Mouse (Mus musculus) limb, embryonic 14.5 days (tissue): ENCODE data around the gene Muc5ac. TPM values are rescaled to one million over a fixed set of nuclear protein-coding genes. Genes with fewer than 3 reads are reported as not detected.

Experiments
- ATAC-seq: fragments of 200-750 bp; cut with Nextera tagmentation; 2 replicates; pipeline ENCODE4 v1.8.0; 2017; ENCODE audit warnings: low read depth, moderate number of reproducible peaks, moderate TSS enrichment; ENCODE audit not compliant: low FRiP score
- DNase-seq: peaks from one replicate; pipeline ENCODE4 v3.0.0-alpha.2; 2015; ENCODE audit warnings: low spot score
- H3K27ac ChIP-seq: fragments of 300-500 bp; sonication (generic); replicated peaks from 2 replicates; pipeline ENCODE4 v1.5.1; 2014; ENCODE audit warnings: low read depth, mild to moderate bottlenecking, low read length, moderate library complexity, mixed read lengths
- H3K27me3 ChIP-seq: fragments of 300-500 bp; sonication (generic); 2 replicates; pipeline ENCODE4 v1.6.1; 2014; ENCODE audit warnings: low read length, mixed read lengths; ENCODE audit not compliant: control insufficient read depth, insufficient read depth
- H3K36me3 ChIP-seq: fragments of 300-500 bp; sonication (generic); 2 replicates; pipeline ENCODE4 v1.6.1; 2014; ENCODE audit warnings: mild to moderate bottlenecking, low read length, moderate library complexity, mixed read lengths; ENCODE audit not compliant: control insufficient read depth, insufficient read depth
- H3K4me1 ChIP-seq: fragments of 300-500 bp; sonication (generic); 2 replicates; pipeline ENCODE4 v1.6.1; 2014; ENCODE audit warnings: antibody characterized with exemption, low read length, mixed read lengths; ENCODE audit not compliant: control insufficient read depth, insufficient read depth
- H3K4me2 ChIP-seq: fragments of 300-500 bp; sonication (generic); replicated peaks from 2 replicates; pipeline ENCODE4 v1.6.1; 2014; ENCODE audit warnings: low read depth, mild to moderate bottlenecking, low read length, moderate library complexity; ENCODE audit not compliant: severe bottlenecking
- H3K4me3 ChIP-seq: fragments of 300-500 bp; sonication (generic); replicated peaks from 2 replicates; pipeline ENCODE4 v1.5.1; 2014; ENCODE audit warnings: low read length
- H3K9ac ChIP-seq: fragments of 300-500 bp; sonication (generic); 2 replicates; pipeline ENCODE4 v1.6.1; 2014; ENCODE audit warnings: mild to moderate bottlenecking, low read depth, low read length, moderate library complexity; ENCODE audit not compliant: severe bottlenecking
- H3K9me3 ChIP-seq: fragments of 300-500 bp; sonication (generic); 2 replicates; pipeline ENCODE4 v1.6.1; 2016; ENCODE audit warnings: low read length; ENCODE audit not compliant: control insufficient read depth
- POLR2A ChIP-seq: fragments of 200-500 bp; IDR thresholded peaks from 2 replicates; pipeline ENCODE4 v1.8.0; 2012; ENCODE audit warnings: inconsistent platforms, mild to moderate bottlenecking, moderate library complexity, borderline replicate concordance; ENCODE audit not compliant: insufficient read depth, insufficient read length; ENCODE audit errors: extremely low read depth
- WGBS: fragments of 180-500 bp; shearing (Covaris S2); extraction: QIAGEN DNeasy Blood & Tissue Kit; methylation state at CpG from one replicate; pipeline ENCODE4 v1.1.7; 2014; 5-methylcytosine and 5-hydroxymethylcytosine counted together
- polyA plus RNA-seq, 2 experiments: library from polyadenylated mRNA; depleted of rRNA in 1 of 2; stranded (reverse) in 1 of 2; unstranded in 1 of 2; fragments of >200 nt; fragmentation: Nextera tagmentation in 1 of 2; extraction: Ambion mirVana in 1 of 2; gene quantifications; 2 replicates each; pipeline versions ENCODE4 v1.2.1 to v1.2.3; 2012 to 2014

The Muc5ac gene
- polyA plus RNA-seq, 2 experiments: 0.01 to 0.06 TPM

- no peak for DNase-seq
- no peak overlapping the region for H3K4me2 ChIP-seq
- H3K36me3 ChIP-seq: no peaks in the 10 kb centered on the region
Measured at GRCm38 (mm10) chr7:141770521-141770920, 18.3 kb upstream of the Muc5ac start.

DNA sequence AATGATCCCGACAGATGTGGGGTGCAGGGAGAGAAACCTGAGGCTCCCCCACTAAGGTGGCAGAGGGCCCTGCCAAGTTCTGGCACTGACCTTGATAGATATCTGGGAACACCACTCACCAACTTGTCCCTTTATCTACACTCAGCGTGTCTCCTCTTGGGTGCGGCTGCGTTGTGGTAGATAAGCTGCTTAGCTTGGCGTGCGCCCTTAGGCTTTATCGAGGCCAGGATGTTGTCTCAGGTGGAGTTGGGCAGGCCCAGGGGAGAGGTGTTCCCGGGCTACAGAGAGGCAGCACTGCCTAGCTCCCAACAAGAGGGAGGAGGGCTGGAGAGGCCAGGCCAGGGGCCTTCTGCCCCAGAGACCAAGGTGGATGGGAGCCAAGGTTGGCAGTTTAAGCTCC lies 17.8 kb upstream of the Muc5ac start:
- WGBS: 83% methylated on average over 8 of the region's 8 CpGs
- Histone ChIP-seq H3K27ac (no peak overlapping the region), H3K9me3 (no peaks in the 10 kb centered on the region), H3K27me3 (no peaks in the 10 kb centered on the region), H3K4me2 (no peak overlapping the region), H3K36me3 (no peaks in the 10 kb centered on the region), H3K9ac (no peak overlapping the region), H3K4me3 (no peak overlapping the region), H3K4me1 (no peaks in the 10 kb centered on the region)
- DNase-seq: no peak
- TF ChIP-seq POLR2A: no peak
- ATAC-seq: no peak

More at GRCm38 (mm10) chr7:141770521-141770920, 18.3 kb upstream of the Muc5ac start:
- no peaks in the 10 kb centered on the region for H3K27me3 ChIP-seq
- WGBS: 89% methylated on average over 3 of the region's 3 CpGs
- H3K4me1 ChIP-seq: no peaks in the 10 kb centered on the region
- no peaks in the 10 kb centered on the region for H3K9me3 ChIP-seq
- no peak overlapping the region for H3K27ac ChIP-seq
- no peak for ATAC-seq
- TF ChIP-seq POLR2A: no peak
- no peak overlapping the region for H3K4me3 ChIP-seq
- no peak overlapping the region for H3K9ac ChIP-seq

DNA sequence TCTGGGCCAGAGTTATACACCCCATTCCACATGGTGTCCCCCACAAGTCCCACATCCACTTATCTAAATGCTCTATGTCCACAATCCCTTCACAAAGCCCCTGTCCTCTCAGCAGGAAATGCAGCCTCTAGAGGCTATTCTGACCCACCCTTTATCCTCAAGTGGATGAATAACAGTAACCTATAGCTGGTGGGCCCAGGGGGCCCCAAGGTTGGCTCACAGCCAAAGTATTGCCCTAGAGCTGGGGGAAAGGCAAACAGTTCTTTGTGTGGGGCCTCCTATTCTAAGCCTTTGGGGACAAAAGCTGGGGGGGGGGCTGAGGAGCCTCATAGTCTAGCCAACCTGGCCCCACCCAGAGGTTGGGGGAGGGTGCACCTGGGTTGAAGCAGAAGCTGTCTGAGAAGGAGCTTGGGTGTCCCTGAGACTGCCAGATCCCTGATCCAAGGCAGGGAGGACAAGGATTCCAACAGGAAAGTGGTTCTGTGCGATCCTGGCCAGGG lies 16.7 kb upstream of the Muc5ac start:
- H3K36me3 ChIP-seq: no peaks in the 10 kb centered on the region
- H3K9ac ChIP-seq: no peak overlapping the region
- no peaks in the 10 kb centered on the region for H3K9me3 ChIP-seq
- no peak for TF ChIP-seq POLR2A
- no peaks in the 10 kb centered on the region for H3K27me3 ChIP-seq
- ATAC-seq: no peak
- H3K4me1 ChIP-seq: no peaks in the 10 kb centered on the region
- no peak overlapping the region for H3K4me3 ChIP-seq
- no peak overlapping the region for H3K4me2 ChIP-seq
- 69% methylated on average over 1 of the region's 1 CpGs for WGBS
- no peak overlapping the region for H3K27ac ChIP-seq
- no peak for DNase-seq

DNA sequence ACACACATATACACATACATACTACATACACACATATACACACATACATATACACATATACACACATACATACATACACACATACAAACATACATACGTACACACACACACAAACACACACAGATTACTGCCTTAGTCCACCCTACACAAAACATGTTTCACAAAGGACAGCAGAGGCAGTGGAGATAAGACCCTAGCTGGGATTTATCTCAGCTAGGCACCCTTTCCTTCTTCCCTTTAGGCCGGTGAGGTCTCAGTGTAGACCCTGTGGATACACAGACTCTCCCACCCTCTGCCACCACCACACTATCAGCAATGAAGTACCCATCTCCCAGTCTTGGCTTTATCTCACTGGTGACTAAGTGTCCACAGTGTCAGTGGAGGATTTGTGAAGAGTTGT lies 13.9 kb upstream of the Muc5ac start:
- no peaks in the 10 kb centered on the region for H3K27me3 ChIP-seq
- no peak for TF ChIP-seq POLR2A
- H3K4me3 ChIP-seq: no peak overlapping the region
- DNase-seq: no peak
- no peak for ATAC-seq
- no peaks in the 10 kb centered on the region for H3K36me3 ChIP-seq
- H3K4me2 ChIP-seq: no peak overlapping the region
- H3K9ac ChIP-seq: no peak overlapping the region
- 92% methylated on average over 2 of the region's 2 CpGs for WGBS
- H3K4me1 ChIP-seq: no peaks in the 10 kb centered on the region
- H3K27ac ChIP-seq: no peak overlapping the region
- H3K9me3 ChIP-seq: no peaks in the 10 kb centered on the region

DNA sequence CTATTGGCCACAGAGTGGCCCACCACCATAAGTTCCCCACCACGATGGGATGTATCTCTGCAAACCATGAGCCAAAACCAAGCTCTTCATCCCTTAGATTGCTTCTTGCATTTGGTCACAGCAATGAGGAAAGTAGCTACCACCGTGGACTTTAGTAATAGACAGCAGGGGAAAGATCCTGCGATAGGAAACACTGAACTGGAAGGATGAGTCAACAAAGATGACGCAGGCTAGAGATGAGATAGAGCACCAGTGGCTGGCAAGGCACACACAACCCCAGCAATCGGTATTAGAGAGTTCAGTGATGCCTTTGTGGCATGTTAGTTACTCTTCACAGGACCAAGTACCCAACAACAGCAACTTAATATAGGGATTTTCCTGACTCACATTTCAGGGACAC lies 12.6 kb upstream of the Muc5ac start:
- H3K4me1 ChIP-seq: no peaks in the 10 kb centered on the region
- TF ChIP-seq POLR2A: no peak
- H3K27ac ChIP-seq: no peak overlapping the region
- DNase-seq (no peak), ATAC-seq (no peak)
- no peak overlapping the region for H3K9ac ChIP-seq
- H3K4me3 ChIP-seq: no peak overlapping the region
- H3K27me3 ChIP-seq: no peaks in the 10 kb centered on the region
- WGBS: 88% methylated on average over 5 of the region's 5 CpGs
- H3K36me3 ChIP-seq: no peaks in the 10 kb centered on the region
- H3K4me2 ChIP-seq: no peak overlapping the region
- no peaks in the 10 kb centered on the region for H3K9me3 ChIP-seq

GRCm38 (mm10) chr7:141794251-141794650 lies 5.5 kb downstream of the Muc5ac start:
- Histone ChIP-seq H3K9me3 (0 out of 2 replicates have a peak, but pooled peaks cover 4% of the 10 kb centered on the region), H3K4me1 (no peaks in the 10 kb centered on the region), H3K4me3 (no peak overlapping the region), H3K4me2 (no peak overlapping the region), H3K9ac (no peak overlapping the region), H3K36me3 (no peaks in the 10 kb centered on the region), H3K27ac (no peak overlapping the region), H3K27me3 (no peaks in the 10 kb centered on the region)
- no peak for ATAC-seq
- WGBS: 100% methylated on average over 1 of the region's 1 CpGs
- no peak for DNase-seq
- no peak for TF ChIP-seq POLR2A
